Mouse (Mus musculus) forebrain, embryonic 16.5 days (tissue): ENCODE results near the gene Ncoa3. TPM values are rescaled to one million over a fixed set of nuclear protein-coding genes. Genes with fewer than 3 reads are reported as not detected.

ENCODE experiments used
- ATAC-seq: fragments of 200-750 bp; cut with Nextera tagmentation; 2 replicates; pipeline ENCODE4 v1.8.0; 2017; ENCODE audit warnings: mild to moderate bottlenecking, moderate library complexity
- H3K27ac ChIP-seq: fragments of 300-500 bp; sonication (generic); 2 replicates; pipeline ENCODE4 v1.5.1; 2014; ENCODE audit warnings: low read length, control low read depth
- H3K27me3 ChIP-seq: fragments of 300-500 bp; sonication (generic); replicated peaks from 2 replicates; pipeline ENCODE4 v1.6.1; 2014; ENCODE audit warnings: low read length; ENCODE audit not compliant: control insufficient read depth, insufficient read depth
- H3K36me3 ChIP-seq: fragments of 300-500 bp; sonication (generic); 2 replicates; pipeline ENCODE4 v1.6.1; 2014; ENCODE audit not compliant: control insufficient read depth, insufficient read depth
- H3K4me1 ChIP-seq: fragments of 300-500 bp; sonication (generic); replicated peaks from 2 replicates; pipeline ENCODE4 v1.6.1; 2014; ENCODE audit warnings: low read length; ENCODE audit not compliant: control insufficient read depth, insufficient read depth
- H3K4me2 ChIP-seq: fragments of 300-500 bp; sonication (generic); 2 replicates; pipeline ENCODE4 v1.6.1; 2014; ENCODE audit warnings: mild to moderate bottlenecking, low read length, control low read depth
- H3K4me3 ChIP-seq: fragments of 300-500 bp; sonication (generic); replicated peaks from 2 replicates; pipeline ENCODE4 v1.5.1; 2014; ENCODE audit warnings: mild to moderate bottlenecking, low read length, control low read depth
- H3K9ac ChIP-seq: fragments of 300-500 bp; sonication (generic); replicated peaks from 2 replicates; pipeline ENCODE4 v1.6.1; 2014; ENCODE audit warnings: low read depth, low read length, control low read depth
- H3K9me3 ChIP-seq: fragments of 300-500 bp; sonication (generic); 2 replicates; pipeline ENCODE4 v1.6.1; 2016; ENCODE audit warnings: low read length; ENCODE audit not compliant: control insufficient read depth
- WGBS: fragments of 180-500 bp; shearing (Covaris S2); extraction: QIAGEN DNeasy Blood & Tissue Kit; methylation state at CpG from one replicate; pipeline ENCODE4 v1.1.7; 2014; 5-methylcytosine and 5-hydroxymethylcytosine counted together
- polyA plus RNA-seq: library from polyadenylated mRNA; unstranded; fragments of >200 nt; fragmentation: Nextera tagmentation; extraction: Ambion mirVana; gene quantifications from 2 replicates; pipeline ENCODE4 v1.2.1, GENCODE M21; 2015

The Ncoa3 gene
- polyA plus RNA-seq, 1 experiment from 2014 or later = 11.3 TPM

DNA sequence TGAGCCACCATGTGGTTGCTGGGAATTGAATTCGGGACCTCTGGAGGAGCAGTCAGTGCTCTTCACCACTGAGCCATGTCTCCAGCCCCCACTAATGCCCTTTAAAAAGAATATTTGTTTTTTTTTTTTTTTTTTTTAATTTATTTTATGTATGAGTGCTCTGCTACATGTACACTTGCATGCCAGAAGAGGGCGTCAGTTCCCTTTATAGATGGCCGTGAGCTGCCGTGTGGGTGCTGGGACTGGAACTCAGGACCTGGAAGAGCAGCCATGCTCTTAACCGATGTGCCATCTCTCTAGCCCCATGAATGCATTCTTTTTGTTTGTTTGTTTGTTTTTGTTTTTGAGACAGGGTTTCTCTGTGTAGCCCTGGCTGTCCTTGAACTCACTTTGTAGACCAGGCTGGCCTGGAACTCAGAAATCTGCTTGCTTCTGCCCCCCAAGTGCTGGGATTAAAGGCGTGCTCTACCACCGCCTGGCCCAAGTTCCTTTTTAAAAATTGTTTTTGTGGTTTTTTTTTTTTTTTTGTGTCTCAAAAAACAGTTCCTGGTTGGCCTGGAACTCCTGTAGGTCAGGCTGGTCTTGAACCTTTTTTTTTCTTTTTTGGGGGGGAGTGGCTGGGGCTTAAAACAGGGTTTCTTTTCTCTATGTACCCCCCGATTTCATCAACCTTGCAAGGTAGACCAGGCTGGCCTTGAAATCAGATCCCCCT, 5.0 kb downstream of the Ncoa3 start:
- WGBS = 91% methylated on average over 8 of the region's 8 CpGs
- H3K27ac ChIP-seq = no peak overlapping the region
- H3K27me3 ChIP-seq = no peaks in the 10 kb centered on the region
- no peak overlapping the region for H3K4me3 ChIP-seq
- H3K36me3 ChIP-seq = no peaks in the 10 kb centered on the region
- H3K9me3 ChIP-seq = no peaks in the 10 kb centered on the region
- H3K9ac ChIP-seq = no peak overlapping the region
- ATAC-seq = no peak
- H3K4me2 ChIP-seq = no peak overlapping the region
- H3K4me1 ChIP-seq = peaks cover 22% of the 10 kb centered on the region

DNA sequence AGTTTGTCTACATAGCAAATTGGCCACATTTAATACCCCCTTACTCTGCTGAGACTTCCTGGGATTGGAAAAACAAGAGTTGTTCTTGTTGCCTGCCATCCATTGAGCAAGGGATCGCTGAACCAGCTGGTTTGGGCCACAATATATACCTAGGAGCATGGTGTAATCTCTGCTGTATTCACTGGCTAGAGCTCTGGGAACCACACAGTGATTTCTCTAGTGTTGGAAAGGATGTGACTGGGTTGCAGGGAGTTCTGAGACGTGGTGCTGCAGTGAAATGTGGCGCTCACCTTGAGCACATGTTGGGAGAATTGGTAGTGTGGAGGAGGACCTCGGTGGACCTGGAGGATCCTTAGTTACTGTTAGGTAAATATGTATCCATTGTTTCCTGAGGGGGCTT, 6.5 kb downstream of the Ncoa3 start:
- 35% methylated on average over 4 of the region's 4 CpGs for WGBS
- no peak overlapping the region for H3K9ac ChIP-seq
- H3K4me2 ChIP-seq = no peak overlapping the region
- H3K27me3 ChIP-seq = no peaks in the 10 kb centered on the region
- no peaks in the 10 kb centered on the region for H3K9me3 ChIP-seq
- no peak overlapping the region for H3K27ac ChIP-seq
- no peak for ATAC-seq
- no peak overlapping the region for H3K4me3 ChIP-seq
- H3K4me1 ChIP-seq = peaks cover 15% of the 10 kb centered on the region
- H3K36me3 ChIP-seq = no peaks in the 10 kb centered on the region

DNA sequence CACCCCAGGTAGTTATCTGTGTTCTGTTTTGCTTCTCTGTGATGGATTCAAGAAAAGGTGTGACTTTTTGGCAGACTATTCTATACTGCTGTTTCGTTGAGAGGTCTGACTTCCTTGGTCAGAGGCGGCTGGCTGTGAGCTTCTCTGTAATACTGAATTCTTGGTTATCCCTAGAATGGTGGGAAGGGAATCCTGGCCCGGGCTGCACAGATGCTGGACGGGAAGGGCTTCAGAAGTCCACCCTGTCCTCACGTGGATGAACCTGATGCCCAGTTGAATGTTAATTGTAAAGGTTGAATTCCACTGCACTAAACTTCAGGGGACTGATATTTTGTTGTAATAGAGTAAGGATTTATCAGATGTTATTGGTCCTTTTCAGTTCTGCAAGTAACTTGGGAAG, 7.4 kb downstream of the Ncoa3 start:
- no peak for ATAC-seq
- no peaks in the 10 kb centered on the region for H3K9me3 ChIP-seq
- H3K27me3 ChIP-seq = no peaks in the 10 kb centered on the region
- no peaks in the 10 kb centered on the region for H3K36me3 ChIP-seq
- H3K4me2 ChIP-seq = no peak overlapping the region
- H3K27ac ChIP-seq = no peak overlapping the region
- no peak overlapping the region for H3K9ac ChIP-seq
- 9% methylated on average over 5 of the region's 5 CpGs for WGBS
- H3K4me3 ChIP-seq = no peak overlapping the region
- H3K4me1 ChIP-seq = peaks cover 14% of the 10 kb centered on the region

DNA sequence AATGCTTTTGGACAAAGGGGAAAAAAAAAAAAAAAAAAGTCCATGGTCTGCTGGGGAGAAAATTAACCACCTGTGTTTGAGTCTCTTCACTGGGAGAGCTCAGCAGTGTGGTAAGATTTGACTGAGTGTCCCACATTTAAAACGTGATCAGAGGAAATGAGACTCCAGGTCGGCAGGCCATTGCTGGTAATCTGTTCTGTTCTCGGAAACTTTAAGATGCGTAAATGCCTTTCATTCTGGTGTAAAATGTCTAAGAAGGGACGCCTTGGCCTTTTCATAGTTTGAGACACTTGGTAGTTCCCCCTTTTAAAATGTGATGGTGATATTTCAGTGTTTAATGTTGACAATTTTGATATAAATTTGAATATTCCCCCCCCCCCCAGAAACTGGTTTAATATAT, 7.8 kb downstream of the Ncoa3 start:
- WGBS = 8% methylated on average over 5 of the region's 5 CpGs
- ATAC-seq = no peak
- Histone ChIP-seq H3K27ac (no peak overlapping the region), H3K27me3 (no peaks in the 10 kb centered on the region), H3K36me3 (no peaks in the 10 kb centered on the region), H3K4me2 (no peak overlapping the region), H3K9ac (no peak overlapping the region), H3K9me3 (no peaks in the 10 kb centered on the region), H3K4me1 (peaks cover 14% of the 10 kb centered on the region), H3K4me3 (no peak overlapping the region)

DNA sequence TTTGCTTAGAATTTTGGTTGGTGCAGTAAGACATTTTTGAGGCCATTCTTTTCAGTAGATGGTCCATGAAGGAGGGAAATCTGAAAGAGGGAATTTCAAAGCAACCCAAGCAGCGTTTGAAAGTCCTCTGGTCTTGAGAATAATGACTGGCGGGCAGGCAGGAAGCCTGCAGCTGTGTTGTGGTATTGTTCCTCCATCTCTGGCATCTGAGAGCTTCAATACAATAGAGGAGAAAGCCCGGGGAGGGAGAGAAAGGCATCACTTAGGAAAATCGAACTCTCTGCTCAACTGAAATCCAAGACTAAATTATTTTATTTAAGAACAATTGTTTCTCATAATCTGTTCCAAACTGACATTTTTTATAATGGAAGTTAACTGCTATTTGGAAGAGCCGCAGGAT, 8.3 kb downstream of the Ncoa3 start:
- no peaks in the 10 kb centered on the region for H3K9me3 ChIP-seq
- H3K9ac ChIP-seq = 0 out of 2 replicates have a peak overlapping the region, but pooled peaks have one; percentile 26
- WGBS = 1% methylated on average over 5 of the region's 5 CpGs
- H3K27ac ChIP-seq = peak overlapping the region; percentile 73
- H3K27me3 ChIP-seq = no peaks in the 10 kb centered on the region
- H3K4me2 ChIP-seq = peak overlapping the region; percentile 28
- no peaks in the 10 kb centered on the region for H3K36me3 ChIP-seq
- no peak overlapping the region for H3K4me3 ChIP-seq
- no peak for ATAC-seq
- peaks cover 14% of the 10 kb centered on the region for H3K4me1 ChIP-seq

DNA sequence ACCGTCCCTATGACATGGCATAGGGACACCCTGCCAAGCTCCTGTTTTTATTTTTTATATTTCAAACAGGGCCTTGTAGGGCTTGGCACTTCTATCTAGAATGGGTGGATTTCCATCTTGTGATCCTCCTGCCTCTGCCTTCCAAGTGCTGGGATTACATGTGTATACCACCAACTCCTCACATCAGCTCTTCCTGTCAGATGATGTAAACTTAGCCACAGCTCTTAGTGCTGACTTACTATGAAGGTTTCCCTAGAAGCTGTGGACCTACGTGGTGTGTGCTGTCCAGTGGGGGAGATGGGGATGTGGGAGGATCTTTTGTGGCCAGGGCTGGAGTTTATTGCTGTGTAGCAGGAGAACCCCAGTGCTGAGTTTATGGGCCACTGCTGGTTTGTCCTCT, 8.9 kb downstream of the Ncoa3 start:
- Histone ChIP-seq H3K9me3 (no peaks in the 10 kb centered on the region), H3K4me3 (no peak overlapping the region), H3K9ac (no peak overlapping the region), H3K36me3 (no peaks in the 10 kb centered on the region), H3K4me1 (peaks cover 14% of the 10 kb centered on the region), H3K27me3 (no peaks in the 10 kb centered on the region), H3K4me2 (no peak overlapping the region), H3K27ac (peak overlapping the region; percentile 73; the same call in 1 of the 2 replicates)
- ATAC-seq = 0 out of 2 replicates have a peak, but pooled peaks have one; percentile 28
- WGBS = 40% methylated on average over 2 of the region's 2 CpGs

DNA sequence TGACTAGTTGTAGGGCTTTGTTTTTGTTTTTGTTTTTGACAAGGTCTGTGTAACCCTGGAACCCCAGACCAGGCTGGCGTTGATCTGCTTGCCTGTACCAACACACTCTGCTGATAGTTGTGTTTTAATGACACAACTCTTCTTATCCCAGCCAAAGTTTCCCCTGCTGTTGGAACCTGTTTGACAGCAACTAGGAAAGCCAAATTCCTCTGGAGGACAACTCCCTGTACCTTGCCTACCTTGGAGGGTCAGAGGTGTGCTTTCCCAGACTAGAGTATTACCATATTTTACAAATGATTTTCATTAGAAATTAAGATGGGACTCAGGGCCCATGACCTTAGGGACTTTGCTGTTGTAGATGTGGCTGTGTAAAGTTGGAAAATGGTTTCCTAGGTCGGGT, 9.3 kb downstream of the Ncoa3 start:
- Histone ChIP-seq H3K4me1 (peaks cover 14% of the 10 kb centered on the region), H3K27me3 (no peaks in the 10 kb centered on the region), H3K4me2 (no peak overlapping the region), H3K4me3 (no peak overlapping the region), H3K36me3 (no peaks in the 10 kb centered on the region), H3K9me3 (no peaks in the 10 kb centered on the region), H3K9ac (no peak overlapping the region), H3K27ac (no peak overlapping the region)
- ATAC-seq = no peak
- 81% methylated on average over 2 of the region's 2 CpGs for WGBS

DNA sequence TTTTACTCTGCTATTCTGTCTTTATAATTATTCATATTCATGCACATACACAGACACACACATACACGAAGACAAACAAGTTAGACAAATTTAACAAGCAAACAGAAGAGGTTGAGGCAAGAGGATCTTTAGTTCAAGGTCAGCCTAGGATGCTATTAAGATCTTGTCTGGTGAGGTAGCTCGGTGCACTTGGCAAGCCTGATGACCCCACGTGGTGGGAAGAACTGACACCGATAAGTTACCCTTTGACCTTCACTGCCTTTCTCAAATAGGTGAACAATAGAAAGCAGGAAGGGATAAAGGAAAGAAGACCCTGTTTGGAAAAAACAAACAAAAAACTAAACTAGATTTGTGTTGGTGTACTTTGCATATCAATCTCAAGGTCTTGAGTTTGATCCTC, 10.0 kb downstream of the Ncoa3 start:
- ATAC-seq = no peak
- 70% methylated on average over 4 of the region's 4 CpGs for WGBS
- no peak overlapping the region for H3K4me3 ChIP-seq
- no peak overlapping the region for H3K4me2 ChIP-seq
- no peak overlapping the region for H3K9ac ChIP-seq
- peaks cover 14% of the 10 kb centered on the region for H3K4me1 ChIP-seq
- no peaks in the 10 kb centered on the region for H3K36me3 ChIP-seq
- H3K9me3 ChIP-seq = no peaks in the 10 kb centered on the region
- no peak overlapping the region for H3K27ac ChIP-seq
- H3K27me3 ChIP-seq = no peaks in the 10 kb centered on the region

DNA sequence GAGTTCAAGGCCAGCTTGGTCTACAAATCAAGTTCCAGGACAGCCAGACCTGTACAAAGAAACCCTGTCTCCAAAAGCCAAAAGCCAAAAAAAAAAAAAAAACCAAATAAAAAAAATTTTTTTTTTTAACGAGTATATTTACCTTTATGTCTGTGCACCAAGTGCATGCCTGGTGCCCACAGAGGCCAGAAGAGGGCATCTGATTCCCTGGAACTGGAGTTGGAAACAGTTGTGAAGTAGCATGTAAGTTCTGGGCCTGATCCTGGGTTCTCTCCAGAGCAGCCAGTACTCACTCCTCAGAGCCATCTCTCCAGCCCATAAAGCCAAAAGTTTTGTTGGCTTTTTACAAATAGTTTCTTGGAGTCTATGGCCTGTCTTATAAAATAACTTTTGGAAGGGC, 10.6 kb downstream of the Ncoa3 start:
- no peaks in the 10 kb centered on the region for H3K36me3 ChIP-seq
- H3K27me3 ChIP-seq = no peaks in the 10 kb centered on the region

DNA sequence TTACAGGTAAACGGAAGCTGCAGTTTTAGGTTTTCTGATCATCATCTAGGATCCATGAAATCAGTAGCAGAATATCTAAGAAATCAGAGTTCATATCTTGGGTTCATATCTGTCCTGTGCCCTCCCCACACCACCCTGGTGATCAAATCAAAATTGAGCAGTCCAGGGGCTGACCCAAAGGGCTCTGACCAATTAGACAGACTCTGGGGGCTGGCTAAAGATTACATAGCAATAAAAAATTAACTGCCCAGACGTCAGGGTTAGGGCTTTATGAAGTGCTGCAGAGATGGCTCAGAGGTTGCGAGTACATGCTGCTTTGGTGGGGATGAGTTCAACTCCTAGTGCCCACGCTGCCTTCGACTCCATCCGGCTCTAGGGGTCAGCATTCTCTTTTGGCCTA, 14.6 kb downstream of the Ncoa3 start:
- H3K9me3 ChIP-seq = no peaks in the 10 kb centered on the region
- H3K4me2 ChIP-seq = no peak overlapping the region
- H3K36me3 ChIP-seq = no peaks in the 10 kb centered on the region
- H3K9ac ChIP-seq = no peak overlapping the region
- H3K27ac ChIP-seq = no peak overlapping the region
- 82% methylated on average over 6 of the region's 6 CpGs for WGBS
- ATAC-seq = no peak
- no peak overlapping the region for H3K4me3 ChIP-seq
- H3K4me1 ChIP-seq = peaks cover 19% of the 10 kb centered on the region
- no peaks in the 10 kb centered on the region for H3K27me3 ChIP-seq

More for the DNA sequence above, 10.6 kb downstream of the Ncoa3 start:
- H3K4me3 ChIP-seq = no peak overlapping the region
- WGBS = 81% methylated on average over 1 of the region's 1 CpGs
- ATAC-seq = no peak
- H3K4me2 ChIP-seq = no peak overlapping the region
- H3K27ac ChIP-seq = no peak overlapping the region
- peaks cover 14% of the 10 kb centered on the region for H3K4me1 ChIP-seq
- no peaks in the 10 kb centered on the region for H3K9me3 ChIP-seq
- no peak overlapping the region for H3K9ac ChIP-seq
